Mouse (Mus musculus): ENCODE measurements around the gene Zfp966.
"Not testable (repeated sequence)": the region's sequence is repeated elsewhere in the genome, so short reads cannot be mapped to it uniquely, and the experiment has no call there.

DNA sequence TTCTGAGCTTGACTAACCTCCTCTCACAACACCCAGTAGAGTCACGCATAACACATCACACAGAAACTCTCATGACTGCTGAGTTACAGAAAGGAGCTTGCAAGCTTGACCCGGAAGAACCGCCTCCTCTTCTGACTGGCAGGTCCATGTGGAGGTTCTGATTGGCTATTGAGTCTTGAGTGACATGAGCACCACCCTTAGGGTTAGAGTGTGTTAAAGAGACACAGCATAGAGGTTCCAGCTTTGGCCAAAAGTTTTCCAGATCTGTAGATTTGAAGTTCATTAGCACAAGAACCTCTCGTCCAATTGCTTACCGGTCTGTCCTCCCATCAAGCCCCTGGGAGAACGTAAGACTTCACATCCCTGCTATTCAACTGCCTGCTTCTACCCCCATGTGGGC is at the start of gene Zfp966:
- TF ChIP-seq CHD2 (IDR thresholded peaks at IDR 0.05; ENCODE audit: low read depth, low read length); ZNF384 (IDR thresholded peaks at IDR 0.05; ENCODE audit: low read depth, low read length); HCFC1 (IDR thresholded peaks at IDR 0.05; ENCODE audit: borderline replicate concordance, insufficient read depth, low read length); ZC3H11A (IDR thresholded peaks at IDR 0.05; ENCODE audit: borderline replicate concordance, low read depth, low read length); MAFK (IDR thresholded peaks at IDR 0.05; ENCODE audit: insufficient read depth, low read depth, low read length): not testable (repeated sequence)

Data from ES-E14 (cell line).